Mouse (Mus musculus) spleen, adult 2 months (tissue): Measurements from ENCODE around the gene Grid2. TPM values are rescaled to one million over a fixed set of nuclear protein-coding genes. Genes with fewer than 3 reads are reported as not detected.

ENCODE experiments used
- DNase-seq, 2 experiments: peaks; one replicate each; pipeline versions ENCODE4 v3.0.0 to v3.0.0-alpha.2; 2012 to 2021; ENCODE audit warnings: low spot score in 2 of 2, low read depth in 1 of 2
- H3K27ac ChIP-seq: fragments of 200-500 bp; 2 replicates; pipeline ENCODE4 v1.5.1; 2012; ENCODE audit warnings: low read length, inconsistent platforms; ENCODE audit not compliant: insufficient read depth
- H3K27me3 ChIP-seq: fragments of 200-500 bp; 2 replicates; pipeline ENCODE4 v1.6.1; 2012; ENCODE audit warnings: mild to moderate bottlenecking, moderate library complexity, low read length, inconsistent platforms; ENCODE audit not compliant: control insufficient read depth, insufficient read depth
- H3K36me3 ChIP-seq: fragments of 200-500 bp; 2 replicates; pipeline ENCODE4 v1.6.1; 2012; ENCODE audit warnings: mild to moderate bottlenecking, low read length, inconsistent platforms; ENCODE audit not compliant: control insufficient read depth, insufficient read depth
- H3K4me1 ChIP-seq: fragments of 200-500 bp; 2 replicates; pipeline ENCODE4 v1.6.1; 2011; ENCODE audit warnings: inconsistent platforms; ENCODE audit not compliant: control insufficient read depth, insufficient read depth, insufficient read length
- H3K4me3 ChIP-seq: fragments of 200-500 bp; 2 replicates; pipeline ENCODE4 v1.5.1; 2011; ENCODE audit warnings: mild to moderate bottlenecking, inconsistent platforms; ENCODE audit not compliant: insufficient read depth, insufficient read length; ENCODE audit errors: extremely low read depth
- CTCF ChIP-seq: fragments of 200-500 bp; IDR thresholded peaks from 2 replicates; pipeline ENCODE4 v1.5.1; 2011; ENCODE audit warnings: mild to moderate bottlenecking, inconsistent platforms; ENCODE audit not compliant: insufficient read depth, insufficient read length, insufficient replicate concordance; ENCODE audit errors: extremely low read depth
- POLR2A ChIP-seq: fragments of 200-500 bp; IDR thresholded peaks from 2 replicates; pipeline ENCODE4 v1.6.1; 2011; ENCODE audit warnings: low read depth, low read length, inconsistent platforms
- WGBS: fragments of 180-500 bp; shearing (Covaris S2); methylation state at CpG from one replicate; pipeline ENCODE4 v1.1.7; 2018; 5-methylcytosine and 5-hydroxymethylcytosine counted together
- polyA plus RNA-seq: library from polyadenylated mRNA; depleted of rRNA; stranded (reverse); fragments of >200 nt; gene quantifications from 2 replicates; pipeline ENCODE4 v1.2.3, GENCODE M21; 2012

Grid2 gene
- polyA plus RNA-seq, 1 experiment, result 0.07 TPM

- H3K27me3 ChIP-seq, result no peaks in the 10 kb centered on the region
- WGBS, result 89% methylated on average over 4 of the region's 4 CpGs
- no peaks in the 10 kb centered on the region for H3K4me1 ChIP-seq
- H3K27ac ChIP-seq, result no peak overlapping the region
- no peaks in the 10 kb centered on the region for H3K36me3 ChIP-seq
- DNase-seq, result no peak
- TF ChIP-seq POLR2A (no peak), CTCF (no peak)
- no peak overlapping the region for H3K4me3 ChIP-seq
These were observed 335.0 kb downstream of the Grid2 start for GRCm38 (mm10) chr6:63590681-63591080.

GRCm38 (mm10) chr6:63609570-63609969 lies 353.9 kb downstream of the Grid2 start:
- no peak overlapping the region for H3K4me3 ChIP-seq
- H3K27me3 ChIP-seq, result no peaks in the 10 kb centered on the region
- H3K4me1 ChIP-seq, result no peaks in the 10 kb centered on the region
- no peak for TF ChIP-seq CTCF
- no peak for TF ChIP-seq POLR2A
- H3K27ac ChIP-seq, result no peak overlapping the region
- WGBS, result 61% methylated on average over 2 of the region's 2 CpGs
- DNase-seq, result no peak
- H3K36me3 ChIP-seq, result no peaks in the 10 kb centered on the region

DNA sequence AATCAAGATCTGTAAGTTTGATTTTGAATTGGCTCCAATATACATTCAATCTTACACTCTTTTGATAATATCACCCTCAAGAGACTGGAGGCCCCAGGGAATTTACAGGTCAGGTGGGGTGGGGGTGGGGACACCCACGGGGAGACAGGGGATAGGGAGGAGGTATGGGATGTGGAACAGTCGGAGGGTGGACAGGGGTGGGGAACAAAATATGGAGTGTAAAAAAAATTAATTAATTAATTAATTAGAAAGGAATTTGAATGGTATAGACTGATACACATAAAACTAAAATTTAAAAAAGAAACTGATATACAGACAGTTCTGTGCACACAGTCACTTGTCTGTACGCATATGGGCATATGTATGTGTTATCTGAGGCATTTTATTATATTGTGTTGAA lies 380.3 kb downstream of the Grid2 start:
- H3K27me3 ChIP-seq, result no peaks in the 10 kb centered on the region
- TF ChIP-seq CTCF (no peak), POLR2A (no peak)
- H3K4me3 ChIP-seq, result no peak overlapping the region
- DNase-seq, result no peak
- WGBS, result 89% methylated on average over 3 of the region's 3 CpGs
- H3K36me3 ChIP-seq, result no peaks in the 10 kb centered on the region
- no peak overlapping the region for H3K27ac ChIP-seq
- H3K4me1 ChIP-seq, result no peaks in the 10 kb centered on the region

DNA sequence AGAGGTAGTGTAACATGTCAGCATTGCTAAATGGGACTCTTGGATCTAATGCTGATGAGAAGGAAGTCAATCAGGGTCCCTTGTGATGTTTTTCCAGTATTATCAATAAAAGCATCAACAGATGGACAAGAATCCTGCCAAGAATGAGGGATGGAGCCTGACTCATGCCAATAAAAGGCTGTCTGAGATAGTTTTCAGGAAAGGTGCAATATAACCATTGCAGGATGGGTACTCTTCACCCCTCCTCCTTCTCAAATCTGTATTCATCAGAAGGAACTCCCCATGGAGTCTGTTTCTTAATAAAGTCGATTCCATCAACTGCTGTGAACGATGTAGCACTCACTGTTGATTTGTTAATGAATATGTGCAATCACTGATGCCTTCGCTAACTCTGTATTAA lies 403.7 kb downstream of the Grid2 start:
- TF ChIP-seq CTCF, result no peak
- no peak for TF ChIP-seq POLR2A
- Histone ChIP-seq H3K4me3 (no peak overlapping the region), H3K36me3 (no peaks in the 10 kb centered on the region), H3K27me3 (no peaks in the 10 kb centered on the region), H3K4me1 (no peaks in the 10 kb centered on the region), H3K27ac (no peak overlapping the region)
- DNase-seq, result no peak
- WGBS, result 75% methylated on average over 3 of the region's 3 CpGs

GRCm38 (mm10) chr6:63685689-63686088 lies 430.0 kb downstream of the Grid2 start:
- no peak for TF ChIP-seq POLR2A
- TF ChIP-seq CTCF, result no peak
- Histone ChIP-seq H3K4me1 (no peaks in the 10 kb centered on the region), H3K27ac (no peak overlapping the region), H3K4me3 (no peak overlapping the region), H3K36me3 (no peaks in the 10 kb centered on the region), H3K27me3 (no peaks in the 10 kb centered on the region)
- WGBS, result 49% methylated on average over 3 of the region's 3 CpGs
- no peak for DNase-seq

DNA sequence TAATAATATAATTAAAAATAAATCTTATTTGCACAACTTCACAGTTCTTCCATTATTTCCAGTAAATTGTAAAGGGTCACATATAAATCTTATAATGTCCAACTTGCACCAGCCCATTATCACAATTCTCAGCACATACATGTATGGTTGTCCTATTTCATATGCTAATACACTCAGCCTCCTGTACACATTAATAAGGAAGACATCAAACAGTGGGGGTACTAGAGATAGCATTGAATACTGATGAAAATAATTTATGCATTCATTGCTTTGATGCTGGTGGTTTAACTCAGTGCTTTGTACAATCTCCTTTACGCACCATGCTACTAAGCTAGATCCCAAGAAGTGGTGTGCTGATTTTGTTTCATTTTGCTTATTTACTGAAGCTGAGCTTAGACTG lies 446.0 kb downstream of the Grid2 start:
- no peaks in the 10 kb centered on the region for H3K27me3 ChIP-seq
- WGBS, result 94% methylated on average over 1 of the region's 1 CpGs
- no peak overlapping the region for H3K27ac ChIP-seq
- H3K36me3 ChIP-seq, result no peaks in the 10 kb centered on the region
- TF ChIP-seq CTCF (no peak), POLR2A (no peak)
- DNase-seq, result no peak
- H3K4me1 ChIP-seq, result no peaks in the 10 kb centered on the region
- H3K4me3 ChIP-seq, result no peak overlapping the region

GRCm38 (mm10) chr6:63733740-63734139 lies 478.1 kb downstream of the Grid2 start:
- WGBS, result 68% methylated on average over 2 of the region's 2 CpGs
- Histone ChIP-seq H3K27ac (no peak overlapping the region), H3K4me3 (no peak overlapping the region), H3K4me1 (no peaks in the 10 kb centered on the region), H3K36me3 (no peaks in the 10 kb centered on the region), H3K27me3 (no peaks in the 10 kb centered on the region)
- DNase-seq, result no peak
- no peak for TF ChIP-seq CTCF
- TF ChIP-seq POLR2A, result no peak
